Mouse (Mus musculus) midbrain, postnatal 0 days (tissue): Measurements from ENCODE around the gene Dhodh. TPM values are rescaled to one million over a fixed set of nuclear protein-coding genes. Genes with fewer than 3 reads are reported as not detected.

Experiments used
- ATAC-seq: fragments of 200-750 bp; cut with Nextera tagmentation; 2 replicates; pipeline ENCODE4 v1.8.0; 2017; ENCODE audit warnings: moderate number of reproducible peaks, mild to moderate bottlenecking, moderate TSS enrichment, moderate library complexity; ENCODE audit not compliant: low FRiP score
- DNase-seq: peaks from one replicate; pipeline ENCODE4 v3.0.0-alpha.2; 2015; ENCODE audit warnings: low spot score
- H3K27ac ChIP-seq: fragments of 300-500 bp; sonication (generic); 2 replicates; pipeline ENCODE4 v1.5.1; 2014; ENCODE audit warnings: low read depth, mild to moderate bottlenecking, low read length, mixed read lengths
- H3K27me3 ChIP-seq: fragments of 300-500 bp; sonication (generic); 2 replicates; pipeline ENCODE4 v1.6.1; 2014; ENCODE audit warnings: low read length, control low read depth, mixed read lengths; ENCODE audit not compliant: insufficient read depth
- H3K36me3 ChIP-seq: fragments of 300-500 bp; sonication (generic); 2 replicates; pipeline ENCODE4 v1.6.1; 2014; ENCODE audit warnings: low read length, control low read depth, mixed read lengths; ENCODE audit not compliant: insufficient read depth
- H3K4me1 ChIP-seq: fragments of 300-500 bp; sonication (generic); 2 replicates; pipeline ENCODE4 v1.6.1; 2014; ENCODE audit warnings: mild to moderate bottlenecking, control low read depth, antibody characterized with exemption, low read length, mixed read lengths; ENCODE audit not compliant: insufficient read depth
- H3K4me2 ChIP-seq: fragments of 300-500 bp; sonication (generic); 2 replicates; pipeline ENCODE4 v1.6.1; 2014; ENCODE audit warnings: low read depth, mild to moderate bottlenecking, low read length, mixed read lengths; ENCODE audit not compliant: poor library complexity, severe bottlenecking
- H3K4me3 ChIP-seq: fragments of 300-500 bp; sonication (generic); 2 replicates; pipeline ENCODE4 v1.5.1; 2014; ENCODE audit warnings: low read depth, mild to moderate bottlenecking, low read length, moderate library complexity
- H3K9ac ChIP-seq: fragments of 300-500 bp; sonication (generic); replicated peaks from 2 replicates; pipeline ENCODE4 v1.6.1; 2014; ENCODE audit warnings: mild to moderate bottlenecking, low read length, moderate library complexity, mixed read lengths; ENCODE audit not compliant: poor library complexity, severe bottlenecking
- H3K9me3 ChIP-seq: fragments of 300-500 bp; sonication (generic); 2 replicates; pipeline ENCODE4 v1.6.1; 2016; ENCODE audit warnings: low read length, control low read depth
- CTCF ChIP-seq: IDR thresholded peaks from 2 replicates; pipeline ENCODE4 v1.5.1; 2016; ENCODE audit warnings: antibody characterized with exemption, mild to moderate bottlenecking
- WGBS: fragments of 180-500 bp; shearing (Covaris S2); extraction: QIAGEN DNeasy Blood & Tissue Kit; methylation state at CpG from one replicate; pipeline ENCODE4 v1.1.7; 2014; 5-methylcytosine and 5-hydroxymethylcytosine counted together
- polyA plus RNA-seq: library from polyadenylated mRNA; unstranded; fragments of >200 nt; fragmentation: Nextera tagmentation; extraction: Ambion mirVana; gene quantifications from 2 replicates; pipeline ENCODE4 v1.2.1, GENCODE M21; 2015
- total RNA-seq: library from RNA; depleted of rRNA; stranded (reverse); fragments of >200 nt; gene quantifications from 2 replicates; pipeline ENCODE4 v1.2.3, GENCODE M21; 2014; rRNA removed

The Dhodh gene
- total and polyA plus RNA-seq, 2 experiments from 2014 or later = 15.0 to 23.7 TPM

GRCm38 (mm10) chr8:109564766-109565165, 43.7 kb downstream of the Dhodh start:
- 4% methylated on average over 10 of the region's 10 CpGs for WGBS
- no peak for ATAC-seq

GRCm38 (mm10) chr8:109563881-109564280, 44.6 kb downstream of the Dhodh start:
- no peak overlapping the region for H3K4me2 ChIP-seq
- 88% methylated on average over 2 of the region's 2 CpGs for WGBS

More at GRCm38 (mm10) chr8:109564766-109565165, 43.7 kb downstream of the Dhodh start:
- H3K27me3 ChIP-seq = no peaks in the 10 kb centered on the region
- peaks cover 32% of the 10 kb centered on the region for H3K36me3 ChIP-seq
- TF ChIP-seq CTCF = no peak
- DNase-seq = no peak
- peak overlapping the region; percentile 79 for H3K27ac ChIP-seq
- H3K4me3 ChIP-seq = peak overlapping the region; percentile 93
- H3K9me3 ChIP-seq = no peaks in the 10 kb centered on the region
- peak overlapping the region; percentile 89 for H3K4me2 ChIP-seq
- peak overlapping the region; percentile 83 for H3K9ac ChIP-seq
- peaks cover 6% of the 10 kb centered on the region; the same call in 1 of the 2 replicates for H3K4me1 ChIP-seq

GRCm38 (mm10) chr8:109551663-109552062, 56.8 kb downstream of the Dhodh start:
- ATAC-seq (no peak), DNase-seq (peak; percentile 10)
- Histone ChIP-seq H3K27me3 (no peaks in the 10 kb centered on the region), H3K27ac (no peak overlapping the region), H3K36me3 (peaks cover 94% of the 10 kb centered on the region), H3K4me2 (no peak overlapping the region), H3K9me3 (no peaks in the 10 kb centered on the region), H3K4me3 (no peak overlapping the region), H3K9ac (no peak overlapping the region), H3K4me1 (no peaks in the 10 kb centered on the region)
- peak; percentile 64 for TF ChIP-seq CTCF
- WGBS = 36% methylated on average over 3 of the region's 3 CpGs

More at GRCm38 (mm10) chr8:109563881-109564280, 44.6 kb downstream of the Dhodh start:
- H3K9me3 ChIP-seq = no peaks in the 10 kb centered on the region
- no peak for ATAC-seq
- no peak for DNase-seq
- peaks cover 37% of the 10 kb centered on the region for H3K36me3 ChIP-seq
- no peaks in the 10 kb centered on the region for H3K27me3 ChIP-seq
- H3K9ac ChIP-seq = no peak overlapping the region
- no peak overlapping the region for H3K4me3 ChIP-seq
- H3K4me1 ChIP-seq = peaks cover 6% of the 10 kb centered on the region; the same call in 1 of the 2 replicates
- no peak for TF ChIP-seq CTCF
- no peak overlapping the region for H3K27ac ChIP-seq

- no peak overlapping the region for H3K27ac ChIP-seq
- H3K36me3 ChIP-seq = peaks cover 19% of the 10 kb centered on the region
- H3K9ac ChIP-seq = no peak overlapping the region
- DNase-seq (no peak), ATAC-seq (no peak)
- no peaks in the 10 kb centered on the region for H3K4me1 ChIP-seq
- H3K27me3 ChIP-seq = no peaks in the 10 kb centered on the region
- no peak for TF ChIP-seq CTCF
- H3K4me2 ChIP-seq = no peak overlapping the region
- WGBS = 49% methylated on average over 2 of the region's 3 CpGs
- no peak overlapping the region for H3K4me3 ChIP-seq
- H3K9me3 ChIP-seq = no peaks in the 10 kb centered on the region
Measured at GRCm38 (mm10) chr8:109544049-109544448, 64.4 kb downstream of the Dhodh start.

GRCm38 (mm10) chr8:109542748-109543519, 65.5 kb downstream of the Dhodh start:
- Histone ChIP-seq H3K27me3 (no peaks in the 10 kb centered on the region), H3K4me3 (no peak overlapping the region), H3K4me2 (no peak overlapping the region), H3K9ac (no peak overlapping the region), H3K9me3 (no peaks in the 10 kb centered on the region), H3K36me3 (peaks cover 13% of the 10 kb centered on the region), H3K27ac (no peak overlapping the region), H3K4me1 (no peaks in the 10 kb centered on the region)
- no peak for DNase-seq
- no peak for TF ChIP-seq CTCF
- 86% methylated on average over 8 of the region's 8 CpGs for WGBS
- ATAC-seq = no peak

GRCm38 (mm10) chr8:109542165-109542564, 66.3 kb downstream of the Dhodh start:
- no peak overlapping the region for H3K4me3 ChIP-seq
- DNase-seq (no peak), ATAC-seq (no peak)
- no peaks in the 10 kb centered on the region for H3K4me1 ChIP-seq
- H3K9me3 ChIP-seq = no peaks in the 10 kb centered on the region
- TF ChIP-seq CTCF = no peak
- WGBS = 82% methylated on average over 5 of the region's 5 CpGs
- H3K4me2 ChIP-seq = no peak overlapping the region
- peaks cover 5% of the 10 kb centered on the region for H3K36me3 ChIP-seq
- no peaks in the 10 kb centered on the region for H3K27me3 ChIP-seq
- H3K27ac ChIP-seq = no peak overlapping the region
- no peak overlapping the region for H3K9ac ChIP-seq

Other genes starting within 250 kb of the Dhodh start
- gene Pmfbp1, start 114.6 kb downstream of the Dhodh start, total RNA-seq = 2.2 and 2.7 TPM in 2 replicates
- gene Pmfbp1, start 114.6 kb downstream of the Dhodh start, polyA plus RNA-seq = 1.2 TPM in 2 replicates
- 24.3 and 25.2 TPM in 2 replicates for gene Dhx38, start 42.8 kb downstream of the Dhodh start, total RNA-seq
- gene Dhx38, start 42.8 kb downstream of the Dhodh start, polyA plus RNA-seq = 13.4 and 13.5 TPM in 2 replicates
- 10.0 and 14.3 TPM in 2 replicates for gene Txnl4b, start 42.8 kb downstream of the Dhodh start, total RNA-seq
- gene Txnl4b, start 42.8 kb downstream of the Dhodh start, polyA plus RNA-seq = 33.5 TPM in 2 replicates
- 1.6 TPM in 1 of 2 replicates, not detected in the other for gene Hp, start 29.5 kb downstream of the Dhodh start, total RNA-seq
- 0.12 and 0.26 TPM in 2 replicates for gene Hp, start 29.5 kb downstream of the Dhodh start, polyA plus RNA-seq
- 0.22 and 0.33 TPM in 2 replicates for gene Pkd1l3, start 5.8 kb upstream of the Dhodh start, total RNA-seq
- 0.07 and 0.16 TPM in 2 replicates for gene Pkd1l3, start 5.8 kb upstream of the Dhodh start, polyA plus RNA-seq
- gene Ist1, start 84.6 kb upstream of the Dhodh start, total RNA-seq = 96.1 and 107 TPM in 2 replicates
- gene Ist1, start 84.6 kb upstream of the Dhodh start, polyA plus RNA-seq = 109 and 110 TPM in 2 replicates
- gene Zfp821, start 96.9 kb upstream of the Dhodh start, total RNA-seq = 68.2 and 72.9 TPM in 2 replicates
- 54.3 and 58.7 TPM in 2 replicates for gene Zfp821, start 96.9 kb upstream of the Dhodh start, polyA plus RNA-seq
- 12.4 and 16.9 TPM in 2 replicates for gene Atxn1l, start 129.1 kb upstream of the Dhodh start, total RNA-seq
- 1.8 and 3.9 TPM in 2 replicates for gene Atxn1l, start 129.1 kb upstream of the Dhodh start, polyA plus RNA-seq
- gene Ap1g1, start 169.9 kb upstream of the Dhodh start, total RNA-seq = 74.4 and 94.0 TPM in 2 replicates
- gene Ap1g1, start 169.9 kb upstream of the Dhodh start, polyA plus RNA-seq = 32.8 and 40.2 TPM in 2 replicates